Mouse (Mus musculus) small intestine, adult 2 months (tissue): ENCODE measurements around the gene Nsmce4a.

Experiments
- CTCF ChIP-seq: fragments of 200-500 bp; IDR thresholded peaks from 2 replicates; pipeline ENCODE4 v1.5.1; 2012; ENCODE audit warnings: low read depth, mild to moderate bottlenecking, control low read depth, inconsistent platforms, low read length, moderate library complexity, mixed read lengths; ENCODE audit not compliant: insufficient replicate concordance, insufficient read length; ENCODE audit errors: extremely low read depth
- POLR2A ChIP-seq: fragments of 200-500 bp; IDR thresholded peaks from 2 replicates; pipeline ENCODE4 v1.6.1; 2012; ENCODE audit warnings: low read depth, mild to moderate bottlenecking, control low read depth, inconsistent platforms, low read length, moderate library complexity

GRCm38 (mm10) chr7:130520049-130520425 lies 52.9 kb downstream of the Nsmce4a start, which contains the start of gene Ate1:
- TF ChIP-seq POLR2A (no peak), CTCF (no peak)
